Mouse (Mus musculus): ENCODE results near the gene Psmb5.
"Not testable (repeated sequence)": the region's sequence is repeated elsewhere in the genome, so short reads cannot be mapped to it uniquely, and the experiment has no call there.

Gene Psmb5

DNA sequence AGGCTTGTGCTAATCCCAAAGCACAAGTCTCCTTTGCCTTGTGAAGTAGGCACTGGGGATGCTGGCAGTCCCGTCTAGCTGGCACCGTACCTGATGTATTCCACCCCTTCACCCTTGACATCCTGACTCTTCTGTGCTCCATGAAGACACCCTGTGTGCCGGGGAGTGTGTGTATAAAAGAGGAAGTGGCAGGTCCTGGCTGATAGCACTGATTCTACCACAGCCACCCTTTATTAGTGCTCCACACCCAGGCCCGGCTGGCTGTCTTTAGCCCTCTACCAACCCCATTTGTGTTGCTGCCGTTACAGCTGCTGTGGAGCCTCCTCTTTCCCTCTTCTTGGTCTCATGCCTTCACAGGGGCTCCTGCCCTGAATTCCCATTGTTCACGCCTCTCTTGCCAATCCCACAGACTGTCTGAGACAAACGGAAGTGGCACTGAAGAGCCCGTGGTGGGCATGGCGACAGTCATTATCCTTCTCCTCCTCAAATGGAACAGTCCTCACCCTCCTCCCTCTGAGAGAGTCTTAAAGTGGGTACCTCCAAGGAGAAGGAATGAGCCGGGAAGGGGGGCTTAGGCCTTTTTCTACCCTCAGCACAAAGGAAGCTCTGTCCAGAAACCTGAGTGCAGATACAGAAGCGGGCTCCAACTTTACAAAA lies 12.9 kb upstream of the Psmb5 start:
- no peak for DNase-seq

DNA sequence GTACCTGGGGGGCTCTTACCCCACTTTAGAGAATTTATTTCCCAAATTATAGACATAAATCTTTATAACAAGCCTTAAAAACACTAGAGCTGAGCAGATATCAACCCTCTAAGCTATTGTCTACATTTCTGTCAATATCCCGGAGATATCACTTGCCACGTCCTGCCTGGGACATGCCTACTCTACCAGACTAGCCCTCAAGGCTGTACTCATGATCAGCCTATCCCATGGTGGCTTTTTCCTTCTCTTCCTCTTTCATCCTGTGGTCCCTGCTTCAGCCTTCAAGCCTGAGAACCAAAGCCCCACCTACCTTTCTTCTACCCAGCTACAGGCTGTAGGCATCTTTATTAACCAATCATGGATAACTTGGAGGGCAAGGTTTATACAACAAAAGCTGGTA lies 12.0 kb upstream of the Psmb5 start:
- DNase-seq = no peak

DNA sequence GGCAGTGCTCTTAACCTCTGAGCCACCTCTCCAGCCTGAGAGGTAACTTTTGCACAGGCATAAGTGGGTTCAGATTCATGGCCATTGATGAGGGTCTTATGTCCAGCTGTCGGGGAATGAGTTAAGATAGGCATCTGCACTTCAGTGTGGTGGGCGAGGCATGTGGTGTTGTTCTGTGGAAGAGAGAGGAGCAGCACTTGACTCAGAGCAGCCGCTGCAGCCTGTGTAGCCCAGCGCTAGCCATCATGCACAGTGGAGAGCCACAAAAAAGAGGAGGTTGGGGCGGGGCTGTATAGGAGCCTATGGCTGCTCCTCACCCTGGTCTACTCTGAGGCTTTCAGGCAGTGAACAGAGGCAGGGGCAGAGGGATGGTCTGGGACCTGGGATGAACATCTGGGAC lies 10.3 kb upstream of the Psmb5 start:
- no peak for DNase-seq

DNA sequence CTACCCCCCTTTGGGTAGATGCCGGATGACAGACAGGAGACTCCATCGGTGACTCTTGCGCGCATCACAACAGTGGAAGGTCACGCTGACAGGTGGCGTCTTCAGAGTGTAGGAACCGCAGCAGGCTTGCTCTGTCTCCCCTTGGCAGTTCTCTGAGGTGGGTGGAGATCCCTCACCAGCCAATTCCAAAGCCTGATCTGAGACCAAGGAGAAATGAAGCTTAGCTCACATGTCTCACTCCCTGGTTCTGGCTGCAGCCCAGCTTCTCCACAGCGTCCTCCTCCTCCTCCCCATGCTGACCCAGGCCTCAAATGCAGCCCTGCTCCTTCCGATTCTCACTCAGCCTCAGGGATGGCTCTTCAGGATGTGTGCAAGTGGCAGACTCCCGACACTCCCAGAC lies 7.2 kb upstream of the Psmb5 start:
- no peak for DNase-seq

DNA sequence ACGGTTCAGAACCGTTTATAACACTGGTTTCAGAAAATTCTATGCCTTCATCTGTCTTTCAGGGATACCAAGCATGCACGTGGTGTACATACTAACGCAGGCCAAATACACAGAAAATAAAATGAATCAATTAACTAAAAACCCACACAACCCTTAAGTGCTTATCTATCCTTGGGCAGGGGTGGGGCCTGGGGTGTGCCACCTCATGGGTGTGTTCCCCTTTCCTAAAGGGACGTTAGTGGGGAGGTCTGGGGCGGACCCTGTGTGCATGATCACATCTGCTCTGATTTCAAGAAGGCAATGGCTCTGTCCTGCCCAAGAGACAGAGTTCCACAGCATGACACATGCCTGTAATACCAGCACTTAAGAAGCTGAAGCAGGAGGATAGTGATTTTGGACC lies 5.5 kb upstream of the Psmb5 start:
- DNase-seq = no peak

DNA sequence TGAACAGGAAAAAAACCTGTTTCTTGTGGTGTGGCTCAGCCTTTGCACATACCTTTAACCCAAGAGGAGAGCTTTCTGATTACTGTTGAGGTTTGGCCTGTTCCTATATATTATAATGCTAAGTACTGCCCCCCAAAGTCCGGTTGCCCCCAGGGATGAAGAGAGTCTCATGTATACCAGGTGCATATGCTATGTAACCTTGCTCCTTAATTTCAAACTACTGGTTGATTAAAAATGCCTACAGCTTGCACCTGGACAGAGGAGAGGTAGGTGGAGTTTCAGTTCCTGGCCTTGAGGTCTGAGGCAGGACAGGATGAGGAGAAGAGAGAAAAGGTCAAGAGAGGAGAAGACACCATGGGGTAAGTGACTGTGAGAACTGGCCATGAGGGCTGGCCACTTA lies 3.3 kb upstream of the Psmb5 start, which contains the start of gene Psmb11:
Gene Psmb11 (plus strand): TSS at position 301 of the 400 bp plus-strand sequence.
- no peak for DNase-seq

DNA sequence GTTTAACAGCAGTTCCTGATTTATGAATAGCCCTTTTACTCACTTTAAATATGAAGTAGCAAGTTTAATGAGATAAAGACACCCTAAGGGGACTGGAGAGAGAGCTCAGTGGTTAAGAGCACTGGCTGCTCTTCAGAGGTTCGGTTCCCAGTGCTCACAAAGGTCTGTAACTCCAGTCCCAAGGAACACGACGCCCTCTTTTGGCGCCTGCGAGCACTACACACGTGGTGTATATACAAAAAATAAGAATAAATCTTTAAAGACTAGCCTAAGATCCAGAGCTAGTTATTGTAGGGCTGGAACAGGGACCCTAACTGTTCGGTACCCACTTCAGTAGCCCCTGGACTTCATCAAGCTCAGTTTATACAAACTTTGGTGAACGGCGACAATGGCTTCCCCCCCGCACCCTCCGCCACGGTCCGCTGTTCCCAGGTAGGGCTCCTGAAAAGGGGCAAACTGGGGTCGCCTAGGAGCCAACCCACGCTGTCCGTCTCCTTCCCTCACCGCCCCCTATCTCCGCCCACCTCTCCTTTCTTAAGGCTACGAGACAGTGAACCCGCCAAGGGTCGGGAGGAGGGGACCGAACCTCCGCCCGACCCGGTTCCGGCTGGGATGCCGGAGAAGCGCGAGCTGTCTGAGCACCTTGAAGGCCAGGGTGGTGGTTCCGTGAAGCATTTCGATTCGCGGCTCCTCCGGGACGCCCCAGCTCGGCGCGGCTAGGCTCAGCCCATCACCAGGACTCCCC lies 498 bp downstream of the Psmb5 start:
- no peak for DNase-seq

DNA sequence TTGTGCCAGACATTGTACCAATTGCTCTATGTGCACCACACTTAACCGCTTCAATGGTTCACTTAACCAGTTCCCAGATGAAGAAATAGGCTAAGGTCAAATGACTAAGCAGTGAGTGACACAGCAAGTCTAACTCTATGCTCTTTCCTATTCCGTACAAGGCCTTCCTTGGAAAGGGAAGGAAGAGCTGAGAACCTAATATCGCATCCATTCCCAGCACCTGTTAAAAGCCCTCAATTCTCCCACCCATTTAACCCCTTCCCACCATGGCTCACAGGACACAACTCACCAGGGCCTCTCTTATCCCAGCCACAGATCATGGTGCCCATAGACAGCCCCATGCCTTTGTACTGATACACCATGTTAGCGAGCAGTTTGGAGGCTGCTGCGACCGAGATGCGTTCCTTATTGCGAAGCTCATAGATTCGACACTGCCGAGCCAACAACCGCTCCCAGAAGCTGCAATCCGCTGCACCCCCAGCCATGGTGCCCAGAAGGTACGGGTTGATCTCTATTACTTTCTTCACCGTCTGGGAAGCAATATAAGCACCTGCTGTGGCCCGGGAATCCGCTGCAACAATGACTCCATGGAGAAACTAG lies 1.5 kb downstream of the Psmb5 start:
- DNase-seq = no peak

DNA sequence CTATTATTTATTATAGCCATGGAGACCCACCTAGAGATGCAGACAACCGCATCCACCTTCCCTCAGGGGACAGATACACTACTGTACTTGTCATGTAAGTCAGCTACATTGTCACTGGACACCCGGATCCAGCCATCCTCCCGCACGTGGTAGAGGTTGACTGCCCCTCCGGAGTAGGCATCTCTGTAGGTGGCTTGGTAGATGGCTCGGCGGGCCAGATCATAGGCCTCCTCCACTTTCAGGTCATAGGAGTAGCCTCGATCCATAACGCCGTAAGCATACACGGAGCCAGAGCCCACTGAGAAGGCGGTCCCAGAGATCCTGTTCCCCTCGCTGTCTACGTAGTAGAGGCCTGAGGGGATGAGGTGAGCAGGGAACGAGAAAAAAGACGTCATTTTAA lies 3.7 kb downstream of the Psmb5 start:
- not testable (repeated sequence) for DNase-seq

DNA sequence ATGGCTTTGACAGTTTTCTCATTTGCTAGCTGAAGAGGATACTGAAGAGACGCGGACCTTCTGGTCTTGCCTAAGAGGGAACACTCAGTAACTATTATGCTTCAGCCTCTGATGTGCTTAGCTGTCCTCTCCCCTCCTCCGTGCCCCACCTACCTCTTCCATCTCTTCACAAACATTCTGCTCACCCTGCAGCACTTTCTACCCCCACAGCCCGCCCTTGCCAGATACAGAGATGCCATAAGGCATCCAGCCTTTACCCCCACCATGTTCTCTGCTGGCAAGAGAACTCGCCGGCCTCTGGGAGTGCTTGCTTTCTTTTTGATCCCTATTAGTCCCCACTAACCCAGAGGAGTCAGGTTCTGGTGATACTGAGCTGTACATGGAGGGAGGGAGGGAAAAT lies 7.2 kb downstream of the Psmb5 start:
- DNase-seq = no peak

DNA sequence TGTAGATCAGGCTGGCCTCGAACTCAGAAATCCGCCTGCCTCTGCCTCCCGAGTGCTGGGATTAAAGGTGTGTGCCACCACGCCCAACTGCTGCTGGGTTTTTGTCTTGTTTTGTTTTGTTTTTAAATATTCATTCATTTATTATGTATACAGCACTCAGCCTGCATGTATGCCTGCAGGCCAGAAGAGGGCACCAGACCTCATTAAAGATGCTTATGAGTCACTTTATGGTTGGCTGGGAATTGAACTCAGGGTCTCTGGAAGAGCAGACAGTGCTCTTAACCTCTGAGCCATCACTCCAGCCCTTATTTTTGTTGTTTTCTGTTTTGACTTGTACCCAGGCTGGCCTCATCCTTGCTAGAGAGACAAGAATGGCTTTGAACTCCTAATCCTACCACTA lies 7.9 kb downstream of the Psmb5 start:
- DNase-seq = peak; percentile 49

DNA sequence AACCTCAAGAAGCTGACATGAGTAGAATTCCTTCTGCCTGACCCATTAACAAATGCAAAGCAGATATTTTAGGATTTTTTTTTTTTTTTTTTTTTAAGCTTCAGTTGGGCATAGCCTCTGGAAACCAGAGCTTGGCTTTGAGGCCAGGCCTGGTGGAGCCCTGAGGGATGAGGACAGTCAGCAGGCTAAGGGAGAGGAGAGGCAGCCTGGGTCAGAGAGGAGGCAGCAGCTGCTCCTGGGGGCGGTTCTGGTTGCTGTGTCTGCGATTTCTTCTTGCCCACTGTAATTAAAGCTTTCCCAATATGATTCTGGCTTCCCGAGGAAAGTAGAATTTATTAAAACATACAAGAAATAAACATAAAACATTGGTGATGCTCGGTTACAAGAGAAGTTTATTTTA lies 8.6 kb downstream of the Psmb5 start:
- DNase-seq = no peak

DNA sequence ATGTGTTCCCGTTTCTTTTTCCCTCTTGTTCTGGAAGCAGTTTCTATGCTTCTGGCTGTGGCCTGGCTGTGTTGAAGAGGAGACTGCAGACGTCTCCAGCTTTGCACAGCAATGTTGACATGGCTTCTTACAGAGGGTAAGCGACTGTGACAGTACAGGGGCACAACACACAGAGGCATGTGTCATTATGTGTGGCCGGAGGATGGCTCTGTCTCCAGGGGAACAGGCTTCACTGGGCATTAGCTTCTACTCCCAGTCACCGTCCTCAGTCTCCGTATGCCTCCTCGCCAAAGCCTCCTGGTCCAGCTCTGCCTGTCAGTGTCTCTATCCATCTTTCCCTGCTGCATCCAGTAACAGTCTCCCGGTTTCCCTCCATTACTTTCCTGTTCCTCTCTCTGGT lies 10.6 kb downstream of the Psmb5 start:
- DNase-seq = no peak

DNA sequence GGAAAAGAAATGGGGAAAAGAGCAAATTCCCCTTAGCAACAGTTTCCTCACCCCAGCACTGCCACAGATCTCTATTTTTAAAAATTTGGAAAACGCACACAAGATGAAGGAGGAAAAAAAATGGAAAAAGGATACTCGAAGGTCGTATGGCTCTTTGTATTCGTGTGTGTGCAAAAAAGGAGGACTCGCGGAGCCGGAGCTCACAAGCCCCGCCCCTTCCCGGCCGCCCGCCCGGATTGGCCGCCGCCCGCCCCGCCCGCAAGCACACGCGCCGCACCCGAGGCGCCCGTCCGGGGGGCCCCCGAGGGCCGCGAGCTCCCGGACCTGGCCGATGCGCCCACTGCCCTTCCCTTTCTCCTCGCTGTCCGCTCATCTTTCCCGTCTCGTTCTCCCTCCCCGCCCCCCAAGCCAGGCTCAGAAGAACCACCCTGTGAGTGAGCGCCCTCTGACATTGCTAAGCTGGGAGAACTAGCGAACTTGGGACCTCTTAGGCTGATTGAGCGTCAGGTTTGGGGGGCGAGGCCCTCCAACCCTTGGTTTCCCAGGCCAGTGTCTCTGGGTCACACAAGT lies 12.0 kb downstream of the Psmb5 start, which contains the start of gene 4931414P19Rik:
Gene 4931414P19Rik (minus strand): TSS at position 242 of the 570 bp plus-strand sequence.
- peak; percentile 87 for DNase-seq

DNA sequence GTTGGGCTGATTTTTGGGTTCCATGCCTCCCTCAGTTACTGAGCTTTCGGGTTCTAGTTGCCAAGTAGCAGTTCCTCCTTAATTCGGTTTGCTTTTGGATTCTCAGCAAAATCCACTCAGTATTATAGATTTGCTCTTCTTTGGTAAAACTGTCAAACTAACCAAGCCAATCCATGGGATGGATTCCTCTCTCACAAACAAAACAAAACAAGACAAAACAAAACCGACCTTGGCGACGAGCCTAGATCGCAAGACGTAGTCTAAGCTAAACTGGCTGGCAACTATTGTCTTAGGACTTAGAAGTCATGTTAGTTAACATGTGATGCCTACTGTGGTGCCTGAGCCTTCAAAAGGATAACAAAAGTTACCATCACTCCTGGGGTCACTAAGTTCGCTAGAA lies 14.1 kb downstream of the Psmb5 start:
- no peak for DNase-seq

DNA sequence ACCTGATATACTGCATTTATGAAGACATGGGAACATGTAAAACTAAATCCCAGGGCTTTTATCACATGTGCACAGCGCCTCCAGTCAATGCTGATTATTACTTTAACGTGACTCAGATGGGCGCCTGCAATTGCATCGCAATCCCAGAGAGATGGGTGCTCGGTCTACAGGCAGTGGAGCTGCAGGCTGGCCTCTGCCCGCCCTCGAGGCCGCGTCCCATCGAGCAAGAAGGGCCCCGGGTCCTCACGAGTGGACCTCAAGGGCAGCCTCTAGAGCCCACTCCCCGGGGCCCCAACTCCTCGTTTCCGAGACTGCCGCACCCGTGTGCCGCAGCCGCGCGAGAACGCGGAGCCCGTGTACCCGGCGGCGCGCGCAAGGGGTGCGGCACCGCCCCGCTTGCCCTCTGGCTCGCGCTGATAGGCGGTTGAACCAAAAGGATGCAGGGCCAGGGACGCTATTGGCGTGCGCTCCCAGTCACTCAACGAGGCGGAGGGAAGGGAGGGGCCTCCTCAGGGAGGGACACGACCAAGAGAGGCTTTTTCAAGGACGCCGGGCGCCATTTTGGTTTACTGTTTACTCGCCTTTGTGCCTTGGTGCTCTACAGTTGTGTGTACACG lies 14.7 kb downstream of the Psmb5 start:
- DNase-seq = peak; percentile 96

DNA sequence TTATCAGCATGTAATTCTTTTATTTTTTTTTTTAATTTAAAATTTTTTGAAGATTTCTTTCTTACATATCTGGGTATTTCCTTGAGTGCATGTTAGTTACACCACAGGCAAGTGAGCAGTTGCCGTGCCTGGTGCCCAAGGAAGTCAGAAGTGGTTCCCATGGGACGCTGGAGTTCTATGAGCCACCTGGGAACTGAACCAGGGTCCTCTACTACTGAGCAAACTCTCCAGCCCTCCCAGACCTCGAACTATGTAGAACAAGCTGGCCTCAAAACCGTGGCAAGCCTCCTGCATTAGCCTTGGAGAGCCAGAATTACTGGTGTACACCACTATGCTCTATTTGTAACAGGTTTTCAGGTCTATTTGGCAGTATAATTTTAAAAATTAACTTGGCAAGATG lies 15.2 kb downstream of the Psmb5 start:
- DNase-seq = no peak

DNA sequence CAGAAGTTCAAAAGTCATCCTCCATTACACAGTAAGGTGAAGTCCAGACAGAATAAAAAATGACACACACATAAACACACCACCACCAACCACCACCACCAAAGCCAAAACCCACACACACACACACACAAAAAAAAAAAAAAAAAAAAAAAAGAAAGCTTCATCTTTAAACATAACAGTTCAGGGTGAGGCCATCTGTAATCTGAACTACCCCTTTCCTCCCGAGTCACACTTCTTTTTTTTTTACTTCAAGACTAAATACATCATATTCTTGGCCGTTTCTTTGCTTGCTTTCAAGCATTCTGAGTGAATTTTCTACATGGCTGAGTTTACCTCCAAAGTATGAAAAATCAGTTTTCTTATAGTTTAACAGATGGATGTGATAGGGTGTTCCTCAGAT lies 16.2 kb downstream of the Psmb5 start:
- DNase-seq = no peak

DNA sequence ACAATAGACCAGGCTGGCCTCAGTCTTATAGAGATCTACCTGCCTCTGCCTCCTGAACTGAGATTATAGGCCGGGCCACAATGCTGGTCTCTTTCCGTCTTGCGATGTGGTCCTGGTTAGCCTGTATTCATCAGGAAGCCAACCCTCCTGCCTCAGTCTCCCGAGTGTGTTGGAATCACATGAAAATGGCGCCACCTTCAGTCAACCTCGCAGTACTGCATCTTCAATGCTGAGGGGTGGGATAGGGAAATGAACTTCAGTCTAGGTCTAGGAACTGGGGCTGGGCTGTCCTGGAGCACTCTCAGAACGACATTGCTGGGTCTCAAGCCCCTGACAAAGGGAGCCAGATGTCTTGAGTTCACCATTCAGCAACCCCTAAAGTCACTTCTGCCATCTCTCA lies 20.7 kb downstream of the Psmb5 start:
- no peak for DNase-seq

DNA sequence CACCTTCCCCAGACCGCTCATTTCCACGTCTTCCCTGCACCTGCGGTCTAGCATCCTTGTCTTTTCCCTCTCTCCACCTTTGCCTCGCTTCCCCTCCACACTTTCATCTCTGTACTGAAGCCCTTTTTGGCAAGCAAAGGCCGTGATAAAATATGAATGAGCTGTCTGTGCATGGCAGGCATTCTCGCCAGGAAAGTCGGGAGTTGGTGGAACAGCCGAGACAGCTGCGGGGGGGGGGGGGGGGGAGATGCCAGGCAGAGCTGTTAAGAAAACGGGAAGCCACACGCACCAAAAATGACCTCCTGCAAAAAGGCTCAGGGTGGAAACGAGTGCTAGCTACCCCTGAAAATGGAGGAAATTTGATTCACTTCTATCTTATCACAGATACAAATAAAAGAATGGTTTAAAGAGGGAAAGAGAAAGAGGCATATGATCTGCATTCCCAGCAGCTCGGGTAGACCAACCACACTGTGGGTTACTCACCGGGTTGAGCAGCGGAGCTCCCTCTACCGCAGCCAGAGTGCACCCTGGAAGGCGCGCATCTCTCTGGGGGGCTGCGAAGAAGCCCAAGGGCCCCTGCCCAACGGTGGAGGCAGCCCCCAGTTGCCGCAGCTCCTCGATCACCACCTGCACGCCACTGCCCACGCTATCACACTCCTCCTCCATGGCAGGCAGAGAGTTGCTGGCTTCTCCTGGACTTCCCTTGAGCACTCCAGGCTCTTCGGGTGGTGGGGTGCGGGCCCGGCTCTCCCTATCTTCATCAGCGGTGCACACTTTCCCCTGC lies 23.0 kb downstream of the Psmb5 start:
- DNase-seq = no peak

DNA sequence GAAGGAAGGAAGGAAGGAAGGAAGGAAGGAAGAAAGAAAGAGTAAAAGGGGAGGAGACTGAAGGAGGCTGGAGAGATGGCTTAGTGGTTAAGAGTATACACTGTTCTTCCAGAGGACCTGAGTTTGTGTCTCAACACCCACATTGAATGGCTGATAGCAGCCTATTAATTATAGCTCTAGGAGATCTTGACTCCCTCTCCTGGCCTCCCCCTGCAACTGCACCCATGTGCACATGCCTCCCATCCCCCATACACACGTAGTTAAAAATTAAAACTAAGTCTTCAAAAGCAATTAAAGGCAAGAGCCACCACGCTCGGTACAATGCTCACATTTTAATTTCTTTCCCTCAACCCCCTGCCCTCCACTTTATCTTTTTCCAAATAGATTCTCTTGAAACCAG lies 23.8 kb downstream of the Psmb5 start:
- DNase-seq = no peak

DNA sequence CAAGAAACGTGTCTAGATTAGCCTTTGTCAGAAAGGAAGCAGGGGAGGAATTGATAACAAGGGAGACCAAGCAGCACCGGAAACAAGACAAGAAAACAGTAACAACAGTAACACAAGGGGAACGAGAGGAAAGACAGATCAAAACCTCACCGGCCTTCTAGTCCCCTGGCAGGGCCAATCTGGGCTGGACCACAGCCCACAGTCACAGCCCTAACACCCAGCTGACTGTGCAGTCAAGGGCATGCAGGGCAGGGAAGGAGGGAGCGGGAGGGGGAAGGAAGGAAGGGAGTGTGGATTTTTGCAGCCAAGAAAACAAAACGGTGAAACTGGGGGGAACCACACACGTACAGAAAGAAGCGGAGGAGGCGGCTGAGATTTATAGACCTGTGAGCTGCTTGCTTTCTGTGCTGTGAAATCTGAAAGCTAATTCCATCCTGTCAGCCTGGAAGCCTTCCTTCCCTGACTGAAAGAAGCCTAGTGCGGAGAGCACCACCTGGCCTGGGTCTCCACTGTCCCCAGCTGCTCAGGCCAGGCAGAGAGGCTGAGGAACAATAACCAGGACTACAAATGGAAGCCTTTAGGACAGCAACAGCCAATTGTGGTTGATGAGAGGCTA lies 25.4 kb downstream of the Psmb5 start:
- no peak for DNase-seq
